Mouse (Mus musculus) heart, embryonic 14.5 days (tissue): ENCODE results near the gene Tcstv3. TPM values are rescaled to one million over a fixed set of nuclear protein-coding genes. Genes with fewer than 3 reads are reported as not detected.
A peak's percentile ranks its signal among the peaks of the same experiment; 100 is the strongest.
"Not testable (repeated sequence)": the region's sequence is repeated elsewhere in the genome, so short reads cannot be mapped to it uniquely, and the experiment has no call there.

Experiments used
- ATAC-seq: fragments of 200-750 bp; cut with Nextera tagmentation; 2 replicates; pipeline ENCODE4 v1.8.0; 2017; ENCODE audit warnings: low read depth, moderate TSS enrichment; ENCODE audit not compliant: insufficient number of reproducible peaks, insufficient read depth, low FRiP score
- H3K27ac ChIP-seq, 2 experiments: fragments of 200-500 bp in 1 of 2; fragments of 300-500 bp in 1 of 2; sonication (generic) in 1 of 2; replicated peaks in 1 of 2; 2 replicates each; pipeline ENCODE4 v1.5.1; 2012 to 2014; ENCODE audit warnings: low read depth in 2 of 2, low read length in 2 of 2, control low read depth in 1 of 2, mild to moderate bottlenecking in 1 of 2, mixed read lengths in 1 of 2; ENCODE audit not compliant: control insufficient read depth in 1 of 2, insufficient read depth in 1 of 2
- H3K27me3 ChIP-seq: fragments of 300-500 bp; sonication (generic); 2 replicates; pipeline ENCODE4 v1.6.1; 2014; ENCODE audit warnings: mild to moderate bottlenecking, low read length, control low read depth; ENCODE audit not compliant: control insufficient read depth, insufficient read depth
- H3K36me3 ChIP-seq: fragments of 300-500 bp; sonication (generic); 2 replicates; pipeline ENCODE4 v1.6.1; 2014; ENCODE audit warnings: mild to moderate bottlenecking, control low read depth, low read length, mixed read lengths; ENCODE audit not compliant: control insufficient read depth, insufficient read depth
- H3K4me1 ChIP-seq, 2 experiments: fragments of 200-500 bp in 1 of 2; fragments of 300-500 bp in 1 of 2; sonication (generic) in 1 of 2; 2 replicates each; pipeline ENCODE4 v1.6.1; 2012 to 2014; ENCODE audit warnings: low read length in 2 of 2, control low read depth in 1 of 2, mixed read lengths in 1 of 2; ENCODE audit not compliant: control insufficient read depth in 2 of 2, insufficient read depth in 2 of 2
- H3K4me2 ChIP-seq: fragments of 300-500 bp; sonication (generic); 2 replicates; pipeline ENCODE4 v1.6.1; 2014; ENCODE audit warnings: mild to moderate bottlenecking, low read length
- H3K4me3 ChIP-seq, 2 experiments: fragments of 200-500 bp in 1 of 2; fragments of 300-500 bp in 1 of 2; sonication (generic) in 1 of 2; 2 replicates each; pipeline ENCODE4 v1.5.1; 2012 to 2014; ENCODE audit warnings: low read length in 2 of 2, mild to moderate bottlenecking in 2 of 2, control low read depth in 1 of 2, low read depth in 1 of 2, moderate library complexity in 1 of 2; ENCODE audit not compliant: control insufficient read depth in 1 of 2, insufficient read depth in 1 of 2
- H3K9ac ChIP-seq: fragments of 300-500 bp; sonication (generic); 2 replicates; pipeline ENCODE4 v1.6.1; 2014; ENCODE audit warnings: mild to moderate bottlenecking, low read length
- H3K9me3 ChIP-seq: fragments of 300-500 bp; sonication (generic); 2 replicates; pipeline ENCODE4 v1.6.1; 2016; ENCODE audit warnings: low read length, control low read depth; ENCODE audit not compliant: control insufficient read depth
- WGBS: fragments of 180-500 bp; shearing (Covaris S2); extraction: QIAGEN DNeasy Blood & Tissue Kit; methylation state at CpG from one replicate; pipeline ENCODE4 v1.1.7; 2014; 5-methylcytosine and 5-hydroxymethylcytosine counted together
- polyA plus RNA-seq: library from polyadenylated mRNA; unstranded; fragments of >200 nt; fragmentation: Nextera tagmentation; extraction: Ambion mirVana; gene quantifications from 2 replicates; pipeline ENCODE4 v1.2.1, GENCODE M21; 2014

The Tcstv3 gene
- polyA plus RNA-seq = not detected in 2 replicates

DNA sequence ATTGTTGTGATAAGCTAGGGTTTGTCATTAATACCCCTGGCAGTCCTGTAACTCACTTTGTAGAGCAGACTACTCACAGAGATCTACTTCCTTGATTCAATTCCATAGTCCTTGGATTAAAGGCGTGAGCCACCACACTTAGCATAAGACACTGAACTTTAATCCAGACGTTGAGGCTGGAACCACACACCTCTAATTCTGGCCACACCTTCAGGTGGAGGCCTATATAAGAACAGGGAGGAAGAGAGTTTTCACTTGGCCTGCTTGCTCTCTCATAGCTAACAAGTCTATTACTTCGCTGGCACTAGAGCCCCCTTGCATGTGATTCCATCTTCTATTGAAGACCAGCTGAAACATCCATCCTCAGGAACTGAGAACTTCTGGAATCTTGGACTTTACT is at the start of gene Tcstv3:
Gene Tcstv3, plus strand, starts transcription at position 301 of the 400 bp plus-strand sequence.
- not testable (repeated sequence) for H3K9ac ChIP-seq, H3K36me3 ChIP-seq, H3K4me1 ChIP-seq, H3K4me3 ChIP-seq, H3K4me2 ChIP-seq, H3K9me3 ChIP-seq, H3K27me3 ChIP-seq, H3K27ac ChIP-seq, ATAC-seq
- WGBS = 58% methylated on average over 3 of the region's 3 CpGs

GRCm38 (mm10) chr13:120277837-120278236 is 38.8 kb upstream of the Tcstv3 start:
- 24% methylated on average over 2 of the region's 2 CpGs for WGBS
- H3K9me3 ChIP-seq, H3K9ac ChIP-seq, H3K27ac ChIP-seq, H3K36me3 ChIP-seq, ATAC-seq, H3K4me3 ChIP-seq, H3K27me3 ChIP-seq, H3K4me1 ChIP-seq, H3K4me2 ChIP-seq: not testable (repeated sequence)

DNA sequence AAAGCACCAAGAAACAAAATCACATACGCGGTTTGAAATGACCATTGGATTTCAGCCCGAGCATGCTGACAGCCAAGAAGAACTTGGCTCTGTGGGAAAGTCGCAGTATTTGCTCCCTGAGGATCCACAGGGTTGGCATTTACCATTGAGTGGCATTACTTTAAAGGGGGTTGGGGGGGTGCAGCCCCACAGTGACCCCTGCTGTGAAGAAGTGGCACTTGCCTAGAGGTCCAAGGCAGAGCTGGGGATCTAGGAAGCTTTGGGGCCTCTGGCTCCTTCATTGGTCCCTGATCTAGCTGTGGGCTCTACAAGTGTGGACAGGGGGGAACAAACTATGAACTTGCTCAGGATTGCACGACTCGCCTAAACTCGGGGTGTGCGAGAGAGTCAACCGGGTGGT is 37.9 kb upstream of the Tcstv3 start:
- H3K36me3 ChIP-seq = no peaks in the 10 kb centered on the region
- WGBS = 86% methylated on average over 9 of the region's 9 CpGs
- no peaks in the 10 kb centered on the region for H3K9me3 ChIP-seq
- H3K27ac ChIP-seq = no peak overlapping the region
- no peaks in the 10 kb centered on the region for H3K4me1 ChIP-seq
- no peak overlapping the region for H3K9ac ChIP-seq
- no peaks in the 10 kb centered on the region for H3K27me3 ChIP-seq
- H3K4me2 ChIP-seq = no peak overlapping the region
- H3K4me3 ChIP-seq = no peak overlapping the region
- no peak for ATAC-seq

DNA sequence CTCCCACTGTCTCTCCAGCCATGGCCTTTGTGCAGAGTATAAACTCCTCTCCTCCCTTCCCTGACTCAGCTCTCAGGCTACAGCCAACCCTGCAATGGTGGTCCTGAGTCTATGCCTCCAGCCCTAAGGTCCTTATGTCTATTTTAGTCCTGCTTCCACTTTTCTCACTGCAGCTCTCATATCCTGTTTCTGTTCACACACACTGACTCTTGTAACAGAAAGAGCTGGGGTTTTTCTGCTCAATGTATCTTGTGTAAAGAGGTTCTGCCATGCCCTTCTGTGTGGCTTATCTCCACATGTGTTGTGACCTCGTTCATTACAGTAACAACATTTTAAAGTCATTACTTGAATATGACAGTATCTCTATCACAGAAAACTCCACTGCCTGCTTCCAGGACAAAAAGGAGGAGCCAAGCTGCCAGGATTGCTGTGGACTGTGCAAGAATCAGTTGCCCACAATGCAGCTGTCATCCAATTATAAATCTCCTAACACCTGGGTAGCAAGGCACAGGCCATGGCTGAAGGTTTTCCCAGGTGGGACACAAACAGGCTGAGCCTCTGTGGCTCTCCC is 17.3 kb upstream of the Tcstv3 start:
- H3K4me1 ChIP-seq = no peaks in the 10 kb centered on the region
- 32% methylated on average over 1 of the region's 1 CpGs for WGBS
- no peaks in the 10 kb centered on the region for H3K9me3 ChIP-seq
- no peak for ATAC-seq
- no peaks in the 10 kb centered on the region for H3K36me3 ChIP-seq
- no peak overlapping the region for H3K4me2 ChIP-seq
- H3K9ac ChIP-seq = no peak overlapping the region
- H3K4me3 ChIP-seq = no peak overlapping the region
- H3K27me3 ChIP-seq = no peaks in the 10 kb centered on the region
- no peak overlapping the region for H3K27ac ChIP-seq

DNA sequence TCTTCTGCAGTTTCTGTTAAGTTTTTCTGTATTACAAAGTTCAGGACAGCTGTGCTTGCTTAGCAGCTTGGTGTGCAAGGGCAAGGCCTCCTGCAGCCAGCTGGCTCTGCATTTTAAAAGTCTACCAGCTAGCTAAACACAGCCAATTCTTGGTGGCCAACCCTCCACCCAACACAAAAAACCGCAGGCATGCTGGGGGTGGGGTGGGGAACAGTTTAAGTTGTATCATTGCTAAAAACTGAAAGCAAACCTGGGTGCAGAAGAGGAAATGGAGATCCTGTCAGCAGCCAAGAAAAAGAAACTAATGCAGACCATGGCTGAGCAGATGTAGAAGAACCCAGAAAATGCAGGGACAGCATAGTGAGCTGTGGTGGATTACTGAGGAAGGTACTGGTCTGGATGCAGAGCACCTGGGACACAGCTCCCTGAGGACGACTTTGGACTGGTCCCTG is 16.7 kb upstream of the Tcstv3 start, which contains the start of gene BC147527:
Gene BC147527, plus strand, starts transcription at position 402 of the 452 bp plus-strand sequence.
- no peaks in the 10 kb centered on the region for H3K9me3 ChIP-seq
- H3K27ac ChIP-seq = no peak within 1 kb of the TSS
- no peak within 1 kb of the TSS for H3K4me2 ChIP-seq
- WGBS = 49% methylated on average over 2 of the region's 2 CpGs
- no peak for ATAC-seq
- H3K27me3 ChIP-seq = no peaks in the 10 kb centered on the region
- no peaks in the 10 kb centered on the region for H3K4me1 ChIP-seq
- H3K4me3 ChIP-seq = no peak within 1 kb of the TSS
- H3K9ac ChIP-seq = no peak within 1 kb of the TSS
- H3K36me3 ChIP-seq = no peaks in the 10 kb centered on the region

DNA sequence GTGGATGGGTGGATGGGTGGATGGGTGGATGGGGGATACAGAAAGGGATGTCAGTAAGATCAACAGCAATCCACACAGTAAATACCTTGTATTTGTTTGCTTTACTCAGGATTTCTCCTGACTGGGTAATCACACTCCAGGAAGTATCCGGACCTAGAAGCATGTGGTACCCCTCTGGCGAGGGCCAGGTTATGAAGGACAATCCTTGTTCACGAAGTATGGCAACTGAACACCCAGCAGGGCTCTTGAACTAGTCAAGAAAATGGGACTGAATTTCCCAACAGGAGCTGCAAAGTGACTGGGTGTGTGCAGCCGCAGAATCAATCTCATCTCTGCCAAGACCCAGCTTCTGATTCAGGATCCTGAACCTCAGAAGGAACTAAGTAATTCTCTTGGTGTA is 15.8 kb upstream of the Tcstv3 start:
- no peaks in the 10 kb centered on the region for H3K9me3 ChIP-seq
- no peaks in the 10 kb centered on the region for H3K4me1 ChIP-seq
- H3K9ac ChIP-seq = no peak overlapping the region
- no peaks in the 10 kb centered on the region for H3K36me3 ChIP-seq
- WGBS = 73% methylated on average over 4 of the region's 4 CpGs
- no peaks in the 10 kb centered on the region for H3K27me3 ChIP-seq
- ATAC-seq = no peak
- no peak overlapping the region for H3K4me3 ChIP-seq
- no peak overlapping the region for H3K27ac ChIP-seq
- H3K4me2 ChIP-seq = no peak overlapping the region

GRCm38 (mm10) chr13:120310749-120311148 is 5.9 kb upstream of the Tcstv3 start:
- Histone ChIP-seq H3K27me3 (no peaks in the 10 kb centered on the region), H3K27ac (no peak overlapping the region), H3K4me3 (no peak overlapping the region), H3K36me3 (no peaks in the 10 kb centered on the region), H3K9me3 (no peaks in the 10 kb centered on the region), H3K4me2 (no peak overlapping the region), H3K4me1 (no peaks in the 10 kb centered on the region), H3K9ac (no peak overlapping the region)
- no peak for ATAC-seq
- 61% methylated on average over 4 of the region's 4 CpGs for WGBS

GRCm38 (mm10) chr13:120313584-120313983 is 3.1 kb upstream of the Tcstv3 start:
- H3K9me3 ChIP-seq = no peaks in the 10 kb centered on the region
- H3K27me3 ChIP-seq = no peaks in the 10 kb centered on the region
- H3K27ac ChIP-seq = no peak overlapping the region
- no peak overlapping the region for H3K4me3 ChIP-seq
- H3K4me1 ChIP-seq = no peaks in the 10 kb centered on the region
- WGBS = 33% methylated on average over 14 of the region's 14 CpGs
- no peaks in the 10 kb centered on the region for H3K36me3 ChIP-seq
- ATAC-seq = no peak
- no peak overlapping the region for H3K9ac ChIP-seq
- H3K4me2 ChIP-seq = peak overlapping the region; percentile 42
